ENCODE assay signal across 8 mouse cellular contexts in the genomic region with DNA sequence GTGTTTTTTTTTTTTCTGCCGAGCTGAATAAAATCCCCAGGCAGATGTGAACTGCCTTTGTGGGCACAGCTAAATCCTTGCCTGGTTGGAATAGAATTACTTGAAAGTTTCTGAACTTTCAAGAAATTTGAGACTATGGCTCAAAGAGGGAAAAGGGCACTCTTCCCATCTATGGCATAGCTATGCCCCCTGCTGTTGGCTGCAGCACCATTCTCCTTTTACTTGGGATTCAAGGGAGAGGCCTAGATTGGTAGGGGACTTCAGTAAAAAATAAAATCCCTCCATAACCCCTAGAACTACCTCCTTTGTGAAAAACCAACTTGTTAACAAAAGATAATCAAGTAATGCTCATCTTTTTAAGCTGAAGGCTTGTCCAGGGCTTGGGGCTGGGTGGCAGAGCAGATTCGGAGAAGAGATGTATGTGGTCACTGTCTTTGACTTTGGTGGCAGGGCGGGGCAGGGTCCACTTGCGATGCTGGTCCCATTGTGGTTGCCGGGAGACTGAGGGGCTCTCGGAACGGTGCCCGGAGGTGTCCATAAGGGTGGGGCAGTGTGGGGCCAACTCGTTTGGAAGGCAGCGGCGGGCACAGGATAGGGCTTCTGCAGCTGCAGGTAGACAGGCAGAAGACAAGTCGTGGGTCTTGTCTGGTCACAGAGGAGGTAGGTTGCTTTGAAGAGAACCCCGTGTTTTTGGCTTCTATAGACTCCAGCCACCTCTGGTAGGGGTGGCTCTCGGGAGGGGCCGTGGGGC. TPM values are rescaled to one million over a fixed set of nuclear protein-coding genes. Genes with fewer than 3 reads are reported as not detected.
DNase-seq lines count a peak whose midpoint lies in the region; ATAC-seq and TF ChIP-seq lines count a peak whose summit lies in the region.

A gene (plus strand): TSS at position 546 of the 751 bp plus-strand sequence.

- no peaks in the 10 kb centered on the region for H3K36me3 ChIP-seq in ES-Bruce4 (ENCODE audit: control insufficient read depth, insufficient read depth, low read length, poor library complexity, severe bottlenecking)
- no peaks in the 10 kb centered on the region for H3K36me3 ChIP-seq in embryonic facial prominence, embryonic 10.5 days (replicated peaks)
- no peaks in the 10 kb centered on the region for H3K36me3 ChIP-seq in hindbrain, postnatal 0 days (ENCODE audit: insufficient read depth, low read length)
- no peaks in the 10 kb centered on the region for H3K36me3 ChIP-seq in liver, embryonic 15.5 days (replicated peaks)

- no peaks in the 10 kb centered on the region for H3K4me1 ChIP-seq in ES-Bruce4 (ENCODE audit: control insufficient read depth, insufficient read depth, low read length)
- peaks cover 19% of the 10 kb centered on the region for H3K4me1 ChIP-seq in embryonic facial prominence, embryonic 10.5 days
- no peaks in the 10 kb centered on the region for H3K4me1 ChIP-seq in hindbrain, postnatal 0 days (ENCODE audit: insufficient read depth, low read length)
- H3K4me1 ChIP-seq in liver, embryonic 15.5 days (replicated peaks): 0 out of 2 replicates have a peak, but pooled peaks cover 6% of the 10 kb centered on the region

- no peak for TF ChIP-seq CTCF in ES-Bruce4 (IDR thresholded peaks at IDR 0.05; ENCODE audit: low read depth, low read length)
- TF ChIP-seq CTCF in hindbrain, postnatal 0 days (IDR thresholded peaks at IDR 0.05; ENCODE audit: low read depth): peak; percentile 62

- 9% methylated on average over 15 of the region's 15 CpGs for WGBS in embryonic facial prominence, embryonic 10.5 days
- whole genome bisulfite sequencing in hindbrain, postnatal 0 days: 4% methylated on average over 15 of the region's 15 CpGs
- 11% methylated on average over 15 of the region's 15 CpGs for WGBS in liver, embryonic 15.5 days (ENCODE audit: insufficient replicate concordance)

- peak within 1 kb of the TSS; percentile 60 for H3K4me3 ChIP-seq in ES-Bruce4 (ENCODE audit: low read depth, low read length)
- peak within 1 kb of the TSS; percentile 63 for H3K4me3 ChIP-seq in embryonic facial prominence, embryonic 10.5 days
- H3K4me3 ChIP-seq in hindbrain, postnatal 0 days (ENCODE audit: low read length): peak within 1 kb of the TSS; percentile 51
- H3K4me3 ChIP-seq in liver, embryonic 15.5 days (replicated peaks): peak within 1 kb of the TSS; percentile 42

- DNase-seq in heart, adult 11 months: peak; percentile 85
- DNase-seq in heart, adult 8-10 months (ENCODE audit: low spot score): no peak
- DNase-seq in embryonic facial prominence, embryonic 10.5 days (ENCODE audit: low spot score): peak; percentile 25
- DNase-seq in hindbrain, postnatal 0 days (ENCODE audit: low spot score): peak; percentile 70
- peak; percentile 45 for DNase-seq in right cerebral cortex, postnatal 4 days

- no peak for TF ChIP-seq EP300 in ES-Bruce4 (IDR thresholded peaks at IDR 0.05; ENCODE audit: insufficient read depth, low read depth, low read length)

- TF ChIP-seq POLR2A in ES-Bruce4 (IDR thresholded peaks at IDR 0.05; ENCODE audit: insufficient read depth, low read length): no peak

- no peaks in the 10 kb centered on the region for H3K9me3 ChIP-seq in ES-Bruce4 (replicated peaks; ENCODE audit: control insufficient read depth, insufficient read depth, low read length, poor library complexity, severe bottlenecking)
- H3K9me3 ChIP-seq in embryonic facial prominence, embryonic 10.5 days: no peaks in the 10 kb centered on the region
- H3K9me3 ChIP-seq in hindbrain, postnatal 0 days (ENCODE audit: low read length): no peaks in the 10 kb centered on the region
- H3K9me3 ChIP-seq in liver, embryonic 15.5 days (replicated peaks): no peaks in the 10 kb centered on the region

- no peaks in the 10 kb centered on the region; the same call in 1 of the 2 replicates for H3K27me3 ChIP-seq in ES-Bruce4 (ENCODE audit: control insufficient read depth, insufficient read depth, low read length, poor library complexity, severe bottlenecking)
- H3K27me3 ChIP-seq in embryonic facial prominence, embryonic 10.5 days (replicated peaks; ENCODE audit: low read depth, poor library complexity, severe bottlenecking): peaks cover 21% of the 10 kb centered on the region
- H3K27me3 ChIP-seq in hindbrain, postnatal 0 days (ENCODE audit: insufficient read depth, low read length): no peaks in the 10 kb centered on the region
- H3K27me3 ChIP-seq in liver, embryonic 15.5 days: peaks cover 9% of the 10 kb centered on the region

- no peak within 1 kb of the TSS for H3K9ac ChIP-seq in ES-Bruce4 (ENCODE audit: low read depth, poor library complexity, severe bottlenecking)
- H3K9ac ChIP-seq in hindbrain, postnatal 0 days (replicated peaks; ENCODE audit: low read length): peak within 1 kb of the TSS; percentile 59
- H3K9ac ChIP-seq in liver, embryonic 15.5 days: no peak within 1 kb of the TSS

- H3K27ac ChIP-seq in ES-Bruce4 (ENCODE audit: insufficient read depth, low read length): no peak within 1 kb of the TSS
- peak within 1 kb of the TSS; percentile 79 for H3K27ac ChIP-seq in embryonic facial prominence, embryonic 10.5 days (replicated peaks)
- peak within 1 kb of the TSS; percentile 72 for H3K27ac ChIP-seq in hindbrain, postnatal 0 days
- H3K27ac ChIP-seq in liver, embryonic 15.5 days (replicated peaks): no peak within 1 kb of the TSS

- no peak for ATAC-seq in hindbrain, postnatal 0 days
- ATAC-seq in liver, embryonic 15.5 days (ENCODE audit: insufficient read depth): no peak
- ATAC-seq in granulocyte monocyte progenitor cell, adult 5-6 weeks (replicated peaks; ENCODE audit: poor library complexity, severe bottlenecking): no peak

- peak within 1 kb of the TSS; percentile 90 for H3K4me2 ChIP-seq in hindbrain, postnatal 0 days (ENCODE audit: low read depth, low read length)
- peak within 1 kb of the TSS; percentile 59 for H3K4me2 ChIP-seq in liver, embryonic 15.5 days

RNA-seq across cellular contexts. Expression of the gene that starts here (rescaled TPM):
- under 1 TPM in 3 of 4 experiments, not detected in 1; 0.19 to 0.34 (median 0.29) TPM for total RNA-seq in heart, adult 8-10 months (2022)
- not detected in 2 replicates for polyA plus RNA-seq in ES-Bruce4 (2011; ENCODE audit: insufficient read depth, insufficient read length, low read depth, missing spikeins)
- not detected in 2 replicates for polyA plus RNA-seq in embryonic facial prominence, embryonic 10.5 days (2016; fragmentation: Nextera tagmentation; extraction: Ambion mirVana)
- total RNA-seq in hindbrain, postnatal 0 days (2014; rRNA removed): 0.89 TPM in 1 of 2 replicates, not detected in the other
- polyA plus RNA-seq in hindbrain, postnatal 0 days (2015; fragmentation: Nextera tagmentation; extraction: Ambion mirVana): 0.25 and 0.39 TPM in 2 replicates
- polyA plus RNA-seq in liver, embryonic 15.5 days (2015; fragmentation: Nextera tagmentation; extraction: Ambion mirVana): not detected in 2 replicates
- total RNA-seq in granulocyte monocyte progenitor cell, adult 5-6 weeks (2014; fragmentation: Nextera tagmentation): not detected in 2 replicates
- not detected in 2 replicates for total RNA-seq in granulocyte monocyte progenitor cell, adult 5-6 weeks (2017)

Comparison
In these comparisons a context has a peak if more than half of its experiments do, and no peak if none do; other contexts are left out.
1. Peak in DNase-seq, H3K4me3 ChIP-seq and H3K27ac ChIP-seq in embryonic facial prominence, embryonic 10.5 days; RNA of the gene not detected or under 1 TPM.
2. Peak in DNase-seq, H3K4me3 ChIP-seq, H3K27ac ChIP-seq, H3K9ac ChIP-seq and H3K4me2 ChIP-seq in hindbrain, postnatal 0 days; RNA of the gene not detected or under 1 TPM.